Mouse (Mus musculus): ENCODE measurements at regions not wholly inside any gene's neighbourhood (a gene's known extent, or its start where the extent isn't known, plus 50 kb on each side); places are given as distances from the start of the nearest gene placed in this dataset.

- Histone ChIP-seq H3K9ac (ENCODE audit: insufficient read depth, low read depth) (no peak overlapping the region), H3K9me3 (replicated peaks; ENCODE audit: low read length) (no peaks in the 10 kb centered on the region), H3K79me2 (replicated peaks; ENCODE audit: control insufficient read depth, extremely low read depth, insufficient read depth, poor library complexity, severe bottlenecking) (no peaks in the 10 kb centered on the region), H3K4me2 (ENCODE audit: insufficient read depth, low read depth, poor library complexity, severe bottlenecking) (no peak overlapping the region), H3K27ac (ENCODE audit: insufficient read depth, low read depth) (no peak overlapping the region), H3K4me3 (replicated peaks in 1 of 3; ENCODE audit: low read depth in 2 of 3, low read length in 2 of 3, poor library complexity in 1 of 3) (no peak overlapping the region), H3K4me1 (ENCODE audit: control insufficient read depth in 1 of 2, insufficient read depth in 2 of 2) (no peaks in the 10 kb centered on the region), H3K36me3 (replicated peaks in 1 of 2; ENCODE audit: control insufficient read depth in 1 of 2, insufficient read depth in 1 of 2, low read length in 1 of 2) (no peaks in the 10 kb centered on the region), H3K27me3 (replicated peaks) (no peaks in the 10 kb centered on the region)
- TF ChIP-seq MEF2A (IDR thresholded peaks at IDR 0.05; ENCODE audit: borderline replicate concordance, low read depth, low read length) (no peak), IRF4 (IDR thresholded peaks at IDR 0.05; ENCODE audit: low read depth, low read length) (no peak)
- in situ Hi-C loops (cut with MboI; ENCODE audit: low pct_ligation_motif_present, low pct_unique_long_range_greater_than_20kb, low sequenced_read_pairs) (no loop called here), dilution Hi-C loops (cut with MboI; ENCODE audit: extremely low pct_ligation_motif_present, extremely low pct_unique_long_range_greater_than_20kb, low sequenced_read_pairs) (no loop called here)
- no peak for DNase-seq (ENCODE audit: extremely low read depth)
Measured at GRCm38 (mm10) chr15:56007376-56007775, 1470.0 kb downstream of the Slc22a22 start.

- H3K27ac ChIP-seq (ENCODE audit: insufficient read depth, low read depth) = no peak overlapping the region
- in situ Hi-C loops (cut with MboI; ENCODE audit: low pct_ligation_motif_present, low pct_unique_long_range_greater_than_20kb, low sequenced_read_pairs) (no loop called here), dilution Hi-C loops (cut with MboI; ENCODE audit: extremely low pct_ligation_motif_present, extremely low pct_unique_long_range_greater_than_20kb, low sequenced_read_pairs) (no loop called here)
- H3K4me3 ChIP-seq (replicated peaks in 1 of 3; ENCODE audit: low read depth in 2 of 3, low read length in 2 of 3, poor library complexity in 1 of 3) = no peak overlapping the region
- DNase-seq (ENCODE audit: extremely low read depth) = no peak
- no peaks in the 10 kb centered on the region for H3K9me3 ChIP-seq (replicated peaks; ENCODE audit: low read length)
- H3K4me2 ChIP-seq (ENCODE audit: insufficient read depth, low read depth, poor library complexity, severe bottlenecking) = no peak overlapping the region
- H3K9ac ChIP-seq (ENCODE audit: insufficient read depth, low read depth) = no peak overlapping the region
- peaks cover 0 to under 1% of the 10 kb centered on the region in 2 experiments; a peak in 1 of 4 replicates for H3K4me1 ChIP-seq (ENCODE audit: control insufficient read depth in 1 of 2, insufficient read depth in 2 of 2)
- no peaks in the 10 kb centered on the region for H3K27me3 ChIP-seq (replicated peaks)
- TF ChIP-seq EP300 (IDR thresholded peaks at IDR 0.05; ENCODE audit: low read length) (no peak), CHD1 (IDR thresholded peaks at IDR 0.05; ENCODE audit: low read depth, low read length) (no peak), NRF1 (IDR thresholded peaks at IDR 0.05; ENCODE audit: low read depth, low read length) (no peak), MAFK (IDR thresholded peaks at IDR 0.05; ENCODE audit: insufficient replicate concordance, low read length) (no peak), SIN3A (IDR thresholded peaks at IDR 0.05; ENCODE audit: low read length) (no peak), RCOR1 (conservative IDR thresholded peaks at IDR 0.05; ENCODE audit: low read depth, low read length) (no peak), PAX5 (IDR thresholded peaks at IDR 0.05; ENCODE audit: low read length) (no peak), JUND (conservative IDR thresholded peaks at IDR 0.05; ENCODE audit: low read depth, low read length) (no peak), USF2 (conservative IDR thresholded peaks at IDR 0.05; ENCODE audit: low read depth, low read length) (no peak), MXI1 (IDR thresholded peaks at IDR 0.05; ENCODE audit: low read depth, low read length) (no peak), ZNF384 (IDR thresholded peaks at IDR 0.05; ENCODE audit: low read depth, low read length) (no peak), E2F4 (IDR thresholded peaks at IDR 0.05; ENCODE audit: insufficient replicate concordance, low read depth, low read length) (no peak), POLR2A (IDR thresholded peaks at IDR 0.05; ENCODE audit: low read depth, low read length) (no peak), CHD2 (IDR thresholded peaks at IDR 0.05; ENCODE audit: low read length) (no peak), MAZ (IDR thresholded peaks at IDR 0.05; ENCODE audit: low read depth, low read length) (no peak), BHLHE40 (IDR thresholded peaks at IDR 0.05; ENCODE audit: low read depth, low read length) (no peak), RAD21 (IDR thresholded peaks at IDR 0.05; ENCODE audit: low read depth, low read length) (no peak), ZMIZ1 (IDR thresholded peaks at IDR 0.05; ENCODE audit: low read depth, low read length) (no peak)
- H3K36me3 ChIP-seq (replicated peaks in 1 of 2; ENCODE audit: control insufficient read depth in 1 of 2, insufficient read depth in 1 of 2, low read length in 1 of 2) = no peaks in the 10 kb centered on the region
- H3K79me2 ChIP-seq (replicated peaks; ENCODE audit: control insufficient read depth, extremely low read depth, insufficient read depth, poor library complexity, severe bottlenecking) = no peaks in the 10 kb centered on the region
Measured at GRCm38 (mm10) chr15:56005361-56005760, 1472.1 kb downstream of the Slc22a22 start.

All from CH12.LX (cell line).